Mouse (Mus musculus): ENCODE data around the gene Med16. TPM values are rescaled to one million over a fixed set of nuclear protein-coding genes. Genes with fewer than 3 reads are reported as not detected.

Gene Med16
- total RNA-seq, 1 experiment from 2014 or later: 13.3 TPM

DNA sequence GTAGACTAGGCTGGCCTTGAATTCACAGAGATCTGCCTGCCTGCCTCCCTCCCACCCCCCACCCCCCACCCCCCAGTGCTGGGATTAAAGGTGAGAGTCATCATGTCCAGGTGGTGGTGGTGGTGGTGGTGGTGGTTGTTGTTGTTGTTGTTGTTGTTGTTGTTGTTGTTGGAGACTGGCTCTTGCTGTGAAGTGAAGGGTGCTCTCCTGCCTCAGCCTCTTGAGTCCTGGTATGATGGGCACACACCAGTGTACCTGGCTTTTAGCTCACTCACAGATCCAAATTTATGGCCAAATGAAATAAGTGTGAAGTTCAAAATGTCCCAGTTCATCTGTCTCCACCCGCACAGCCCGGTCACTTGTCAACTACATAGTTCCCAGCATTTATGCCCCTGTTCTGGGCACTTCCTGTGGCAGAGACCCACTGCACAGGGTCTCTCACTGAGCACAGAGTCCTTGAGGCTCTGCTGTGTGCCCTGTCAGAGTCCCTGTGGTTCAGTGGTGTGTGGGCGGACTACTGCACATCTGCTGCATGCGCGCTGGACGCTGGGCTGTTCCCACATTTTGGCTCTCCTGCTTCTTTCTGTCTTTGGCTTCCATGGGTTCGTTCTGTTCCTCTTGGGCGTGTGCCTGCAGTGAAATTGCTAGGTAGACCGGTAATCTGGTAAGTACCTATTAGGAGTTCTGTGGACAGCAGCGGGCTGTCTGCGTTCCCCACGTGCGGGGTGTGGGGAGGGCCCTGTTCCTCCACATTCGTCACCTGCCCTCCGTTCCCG is 26.3 kb upstream of the Med16 start:
- ATAC-seq (replicated peaks; ENCODE audit: insufficient number of reproducible peaks, low FRiP score, low TSS enrichment, poor library complexity, severe bottlenecking): no peak

DNA sequence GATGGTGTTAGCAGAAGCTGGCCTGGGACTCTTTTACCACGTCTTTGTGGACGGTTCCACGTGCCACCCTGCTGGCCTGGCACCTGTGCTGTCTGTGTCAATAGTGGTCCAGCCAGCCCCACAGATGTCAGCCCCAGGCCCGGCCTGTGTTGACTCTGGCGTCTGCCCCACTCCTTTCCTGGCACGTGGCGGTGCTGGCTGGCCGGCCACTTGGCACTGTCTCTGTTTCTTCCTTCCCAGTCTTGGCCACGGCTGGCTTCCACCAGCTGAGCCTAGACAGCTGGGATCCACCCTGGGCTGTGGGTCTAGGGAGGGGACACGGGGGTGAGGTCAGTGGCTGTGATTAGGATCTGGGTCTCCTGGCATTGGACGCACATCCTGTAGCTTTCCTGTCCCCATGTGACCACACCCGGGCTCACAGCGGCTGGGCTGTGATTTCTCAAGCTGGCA is 25.6 kb upstream of the Med16 start:
- ATAC-seq (replicated peaks; ENCODE audit: insufficient number of reproducible peaks, low FRiP score, low TSS enrichment, poor library complexity, severe bottlenecking): 0 out of 2 replicates have a peak, but pooled peaks have one; percentile 12

DNA sequence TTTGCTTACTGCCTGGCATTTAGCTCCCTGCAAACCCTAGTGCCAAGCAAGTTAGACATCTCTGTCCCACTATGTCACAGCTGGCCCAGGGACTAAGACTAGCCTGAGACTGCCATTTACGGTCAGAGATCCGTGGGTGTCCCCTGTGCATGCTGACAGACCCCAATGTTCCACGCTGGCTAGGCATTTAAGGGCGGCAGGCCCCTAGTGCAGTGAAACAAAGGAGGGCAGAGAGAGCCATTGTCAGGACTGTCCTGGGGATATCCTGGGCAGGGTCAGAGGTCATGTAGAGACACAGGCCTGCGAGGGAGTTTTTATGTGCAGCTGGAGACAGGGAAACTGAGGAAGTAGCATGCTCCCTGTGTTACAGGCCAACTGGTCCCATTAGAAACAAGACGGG is 25.1 kb upstream of the Med16 start:
- no peak for ATAC-seq (replicated peaks; ENCODE audit: insufficient number of reproducible peaks, low FRiP score, low TSS enrichment, poor library complexity, severe bottlenecking)

DNA sequence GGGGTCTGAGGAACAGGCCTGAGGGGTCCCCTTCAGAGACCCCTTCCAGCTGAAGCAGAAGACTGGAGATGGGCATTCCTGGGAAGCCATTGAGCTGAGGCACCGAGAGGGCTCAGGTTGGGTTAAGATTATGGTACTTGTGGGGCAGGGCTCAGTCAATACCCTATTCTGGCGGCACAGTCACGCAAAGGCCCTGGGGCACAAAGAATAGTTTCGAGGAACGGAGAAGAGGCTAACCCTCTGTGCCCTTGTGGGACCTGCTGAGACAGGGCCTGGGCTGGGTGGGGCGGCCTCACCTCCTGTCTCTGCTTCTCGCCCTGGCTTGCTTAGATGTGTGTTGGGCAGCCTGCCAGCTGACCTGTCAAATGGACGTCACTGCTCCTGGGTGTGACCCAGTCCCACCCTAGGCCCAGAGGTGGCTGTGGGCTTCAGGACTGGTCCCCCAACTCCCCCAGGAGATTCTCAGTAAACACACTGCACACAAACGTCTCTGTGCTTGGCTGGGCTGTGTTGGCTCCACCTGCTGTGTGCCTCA is 24.5 kb upstream of the Med16 start:
- no peak for ATAC-seq (replicated peaks; ENCODE audit: insufficient number of reproducible peaks, low FRiP score, low TSS enrichment, poor library complexity, severe bottlenecking)

DNA sequence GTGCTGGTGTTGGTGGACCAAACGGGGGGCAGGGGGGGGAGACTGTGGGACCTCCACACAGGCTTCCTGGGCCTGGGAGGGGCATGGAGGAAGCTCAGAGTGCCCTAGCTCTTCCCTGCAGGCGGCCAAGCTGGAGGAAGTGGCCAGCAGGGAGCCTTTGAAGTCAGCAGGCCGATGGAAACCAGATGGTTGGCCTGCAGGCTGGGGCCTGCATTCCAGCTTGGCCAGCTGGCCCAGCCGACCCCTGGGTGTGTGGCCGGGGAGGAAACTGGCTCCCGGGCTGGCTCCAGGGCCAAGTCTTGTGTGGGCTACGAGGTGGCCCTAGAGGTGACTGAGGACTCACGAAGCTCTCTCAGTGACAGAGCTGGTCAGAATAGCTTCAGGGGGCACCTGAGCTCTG is 24.0 kb upstream of the Med16 start:
- ATAC-seq (replicated peaks; ENCODE audit: insufficient number of reproducible peaks, low FRiP score, low TSS enrichment, poor library complexity, severe bottlenecking): no peak

DNA sequence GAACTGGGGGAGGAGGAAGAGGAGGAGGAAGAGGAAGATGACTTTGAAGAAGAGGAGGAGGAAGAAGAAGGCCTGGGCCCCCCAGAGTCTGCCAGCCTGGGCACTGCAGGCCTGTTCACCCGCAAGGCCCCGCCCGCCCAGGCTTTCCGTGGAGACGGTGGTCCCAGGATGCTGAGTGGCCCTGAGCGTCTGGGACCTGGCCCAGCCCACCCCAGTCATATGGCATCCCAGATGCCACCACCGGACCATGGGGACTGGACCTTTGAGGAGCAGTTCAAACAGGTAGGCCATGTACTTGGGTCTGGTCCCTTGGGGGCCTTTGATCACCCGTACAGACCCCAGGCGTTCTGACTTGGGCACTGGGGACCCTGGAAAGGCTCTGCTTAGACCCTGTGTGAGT is 23.1 kb upstream of the Med16 start:
- ATAC-seq (replicated peaks; ENCODE audit: insufficient number of reproducible peaks, low FRiP score, low TSS enrichment, poor library complexity, severe bottlenecking): no peak

DNA sequence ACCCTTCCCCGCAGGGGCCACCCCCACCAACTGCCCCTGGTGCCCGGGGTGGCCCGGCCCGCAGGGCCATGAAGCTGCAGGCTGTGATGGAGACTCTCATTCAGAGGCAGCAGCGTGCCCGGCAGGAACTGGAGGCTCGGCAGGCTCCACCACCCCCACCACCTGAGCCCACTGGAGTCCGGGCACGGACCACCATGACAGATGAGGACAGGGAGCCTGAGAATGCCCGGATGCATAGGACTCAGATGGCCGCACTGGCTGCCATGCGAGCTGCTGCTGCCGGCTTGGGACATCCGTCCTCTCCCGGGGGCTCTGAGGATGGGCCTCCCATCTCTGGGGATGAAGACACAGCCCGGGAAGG is 22.1 kb upstream of the Med16 start:
- ATAC-seq (replicated peaks; ENCODE audit: insufficient number of reproducible peaks, low FRiP score, low TSS enrichment, poor library complexity, severe bottlenecking): no peak

DNA sequence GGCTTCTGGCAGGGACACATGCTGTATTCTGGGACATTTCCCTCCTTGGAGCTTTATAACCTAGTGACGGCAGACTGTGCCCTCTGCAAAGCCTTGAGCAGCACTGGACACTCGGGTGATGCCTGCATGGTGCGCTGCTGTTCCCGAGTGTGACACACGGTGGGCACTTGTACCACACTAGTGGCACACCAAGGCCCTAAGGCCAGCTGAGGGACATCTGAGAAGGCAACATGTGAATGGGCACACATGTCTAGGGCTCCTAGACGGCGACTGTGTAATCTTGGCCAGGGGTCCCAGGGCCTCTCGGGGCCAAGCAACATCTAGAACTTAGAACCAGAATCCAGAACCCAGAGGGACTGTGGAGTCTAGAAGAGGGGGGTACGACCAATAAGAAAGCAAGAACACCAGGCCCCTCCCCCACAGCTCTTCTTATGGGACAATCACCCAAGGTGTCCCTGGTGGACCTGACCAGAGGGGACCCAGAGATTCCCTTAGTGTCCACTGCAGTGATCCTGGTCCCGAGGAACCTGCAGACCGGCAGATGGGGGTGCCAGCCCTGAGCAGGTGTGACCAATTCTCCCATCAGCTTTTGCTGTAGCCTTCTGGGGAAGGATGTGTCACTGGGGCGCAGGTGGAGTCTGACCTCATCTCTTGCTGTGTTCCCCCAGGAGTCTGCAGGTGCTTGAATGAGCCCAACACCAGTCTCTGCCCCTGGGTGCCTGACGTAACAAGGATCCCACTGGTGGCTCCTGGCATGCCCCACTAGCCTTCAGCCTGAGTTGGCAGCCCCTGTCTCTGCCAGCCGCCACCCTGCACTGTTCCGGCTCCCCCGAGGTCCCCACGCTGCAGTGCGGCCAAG is 21.5 kb upstream of the Med16 start:
- no peak for ATAC-seq (replicated peaks; ENCODE audit: insufficient number of reproducible peaks, low FRiP score, low TSS enrichment, poor library complexity, severe bottlenecking)

DNA sequence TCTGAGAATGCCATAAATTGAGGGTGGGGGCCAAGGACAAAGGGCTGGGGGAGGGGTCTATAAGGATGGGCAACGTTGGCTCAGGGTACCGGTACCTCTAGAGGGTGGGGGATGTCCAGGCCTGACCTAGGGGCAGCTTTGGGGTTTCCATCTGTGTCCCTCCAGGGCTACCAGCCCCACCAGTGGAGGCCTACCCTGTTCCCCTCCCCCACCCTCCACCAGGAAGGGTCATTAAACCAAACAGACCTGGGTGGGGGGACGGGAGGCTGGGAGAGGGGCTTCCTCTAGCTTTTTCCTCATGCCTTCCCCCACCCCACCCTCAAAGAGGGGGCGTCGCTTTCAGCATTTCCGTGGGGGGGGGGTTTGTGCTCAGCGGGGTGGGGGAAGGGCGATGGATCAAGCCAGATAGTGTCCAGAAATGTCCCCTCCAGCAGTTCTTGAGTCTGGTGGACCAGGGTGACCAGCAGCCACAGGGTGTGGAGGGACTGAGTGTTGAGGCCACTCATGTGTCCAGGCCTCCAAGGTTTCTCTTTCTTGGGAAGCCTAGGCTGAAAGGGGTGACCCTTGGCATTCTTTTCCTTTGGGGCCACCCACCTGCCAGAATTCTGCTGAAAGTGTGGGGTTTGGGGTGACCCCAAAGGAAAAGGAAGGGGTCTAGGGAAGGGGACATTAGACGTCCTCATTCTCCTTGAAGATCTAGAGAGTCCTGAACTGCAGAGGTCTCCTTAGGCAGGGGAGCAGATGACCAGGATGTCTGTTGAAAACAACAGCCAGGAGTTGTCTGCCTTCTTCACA is 20.4 kb upstream of the Med16 start:
- ATAC-seq (replicated peaks; ENCODE audit: insufficient number of reproducible peaks, low FRiP score, low TSS enrichment, poor library complexity, severe bottlenecking): no peak

DNA sequence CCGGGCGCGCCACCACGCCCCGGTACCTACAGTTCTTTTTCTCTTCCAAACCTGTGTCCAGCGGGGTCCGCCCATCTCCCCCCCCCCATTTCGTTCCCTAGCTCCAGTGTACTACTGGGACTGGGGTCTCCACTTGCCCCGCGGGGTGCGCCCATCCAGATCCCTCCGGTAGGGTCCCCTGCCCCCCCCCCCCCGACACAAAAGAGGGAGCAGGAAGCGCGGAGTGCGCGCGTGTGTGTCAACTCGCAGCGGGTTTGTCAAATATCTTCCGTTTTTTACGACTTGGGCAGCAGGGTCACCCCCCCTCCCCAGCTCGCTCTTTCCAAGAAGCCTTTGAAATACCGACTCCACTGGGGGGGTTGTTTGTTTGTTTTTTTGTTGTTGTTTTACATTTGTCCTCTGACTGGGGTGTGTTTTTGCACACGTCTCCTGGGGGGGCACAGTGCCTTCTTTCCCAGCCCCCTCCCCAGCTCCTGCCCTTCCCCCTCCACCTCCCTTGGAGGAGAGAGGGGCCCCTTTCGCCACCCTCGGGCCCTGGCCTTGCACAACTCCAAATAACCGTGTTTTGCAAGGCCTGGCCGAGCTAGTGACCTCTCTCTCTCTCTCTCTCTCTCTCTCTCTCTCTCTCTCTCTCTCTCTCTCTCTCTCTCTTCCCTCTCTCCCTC is 19.4 kb upstream of the Med16 start:
- peak; percentile 33; the same call in 1 of the 2 replicates for ATAC-seq (replicated peaks; ENCODE audit: insufficient number of reproducible peaks, low FRiP score, low TSS enrichment, poor library complexity, severe bottlenecking)

DNA sequence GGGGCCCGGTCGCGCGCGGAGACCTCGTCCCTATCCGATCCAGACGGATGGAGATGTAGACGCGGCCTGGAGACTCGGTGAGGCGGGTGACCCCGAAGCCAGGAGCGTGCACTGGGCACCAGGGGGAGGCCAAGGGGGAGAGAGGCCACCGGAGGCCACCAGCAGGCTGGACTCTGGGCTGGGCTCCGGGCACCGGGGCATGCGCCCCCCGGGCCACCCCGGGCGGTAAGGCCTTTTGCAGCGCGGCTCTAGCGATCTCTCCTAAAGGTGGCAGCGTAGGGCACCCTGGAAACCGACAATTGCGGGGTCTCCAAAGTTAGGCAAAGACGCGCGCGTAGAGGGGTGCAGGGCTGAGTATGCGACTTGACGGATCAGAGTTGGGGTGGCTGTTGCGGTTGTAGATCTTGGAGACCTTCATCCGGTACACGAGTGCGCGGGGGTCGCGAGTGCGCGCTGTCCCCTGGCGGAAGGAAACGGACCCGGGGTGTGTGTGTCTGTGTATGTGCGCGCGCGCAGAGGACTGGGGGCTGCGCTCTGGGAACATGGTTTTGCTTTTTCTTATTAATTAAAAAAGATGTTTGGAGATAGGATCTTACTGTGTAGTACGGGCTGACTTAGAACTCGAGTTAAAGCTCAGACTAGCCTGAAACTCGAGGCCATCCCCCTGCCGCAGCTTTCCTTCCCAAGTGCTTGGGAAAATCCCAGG is 18.8 kb upstream of the Med16 start:
- ATAC-seq (replicated peaks; ENCODE audit: insufficient number of reproducible peaks, low FRiP score, low TSS enrichment, poor library complexity, severe bottlenecking): 0 out of 2 replicates have a peak, but pooled peaks have one; percentile 2

DNA sequence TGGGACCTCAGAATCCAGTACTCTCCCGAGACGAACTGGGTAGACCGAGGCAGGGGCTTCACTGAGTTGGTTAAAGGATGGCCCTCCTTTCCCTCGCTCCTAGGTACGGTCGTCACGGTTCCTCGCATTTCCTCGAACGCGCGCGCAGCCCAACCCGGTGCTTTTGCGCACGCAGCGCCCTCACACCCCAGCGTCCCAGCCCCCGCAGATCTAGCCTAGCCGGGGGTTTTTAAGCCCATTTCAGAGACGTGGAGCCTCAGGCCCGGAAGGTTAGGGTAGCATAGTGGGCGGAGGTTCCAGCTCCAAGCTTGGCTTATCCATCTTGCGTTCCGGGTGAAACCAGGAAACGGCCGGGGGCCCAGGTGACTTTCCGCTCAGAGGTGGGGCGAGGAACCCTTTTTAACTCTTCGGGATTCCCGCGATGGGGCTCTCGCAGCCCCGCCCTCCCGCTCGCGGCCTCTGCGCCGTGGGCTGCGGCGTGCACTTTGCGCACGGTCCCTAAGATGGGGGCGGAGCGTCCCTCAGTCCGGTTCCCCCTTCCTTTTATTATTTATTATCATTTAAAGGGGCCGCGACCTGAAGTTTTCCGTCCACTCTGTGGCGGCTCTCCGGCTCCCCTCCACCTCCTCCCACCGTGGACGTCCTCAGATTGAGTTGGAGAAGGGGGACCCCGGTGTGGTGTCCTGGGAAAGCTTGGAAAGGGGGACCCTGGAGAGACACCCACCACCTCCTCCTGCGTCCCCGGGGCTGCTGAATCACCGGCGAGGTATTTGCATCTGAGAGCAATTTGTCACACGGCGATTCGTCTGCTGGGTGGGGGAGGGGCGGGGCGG is 18.0 kb upstream of the Med16 start, which contains the start of gene Arid3a:
Gene Arid3a, plus strand, starts transcription at position 553 of the 833 bp plus-strand sequence.
- ATAC-seq (replicated peaks; ENCODE audit: insufficient number of reproducible peaks, low FRiP score, low TSS enrichment, poor library complexity, severe bottlenecking): peak; percentile 49

DNA sequence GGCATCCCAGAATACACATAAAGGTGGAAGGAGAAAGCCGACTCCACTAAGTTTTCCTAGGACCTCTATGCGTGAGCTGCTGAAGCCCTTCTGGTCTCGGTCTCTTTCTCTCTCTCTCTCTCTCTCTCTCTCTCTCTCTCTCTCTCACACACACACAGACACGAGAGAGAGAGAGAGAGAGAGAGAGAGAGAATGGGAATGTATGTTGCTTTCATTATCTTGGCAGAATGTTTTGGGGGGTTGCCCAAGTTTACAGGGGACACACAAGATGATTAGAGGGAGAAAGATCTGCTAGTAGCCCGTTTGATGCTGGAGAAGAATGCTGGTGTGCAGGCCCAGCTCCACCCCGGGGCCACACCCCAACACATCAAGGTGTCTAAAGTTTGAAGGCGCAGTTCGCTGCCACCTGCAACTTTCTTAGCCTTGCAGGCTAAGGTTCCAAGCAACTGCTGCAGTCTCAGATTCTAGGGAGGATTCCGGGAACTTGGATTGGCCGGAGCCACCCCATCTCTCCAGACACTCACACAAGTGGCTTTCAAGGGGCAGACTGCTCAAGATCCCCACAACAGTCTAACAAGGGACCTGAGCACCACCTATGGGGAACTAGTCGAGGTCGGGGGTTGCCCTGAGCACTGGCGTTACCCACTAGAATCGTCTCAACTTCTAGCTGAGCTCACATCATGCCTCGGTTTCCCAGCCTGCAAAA is 17.2 kb upstream of the Med16 start:
- no peak for ATAC-seq (replicated peaks; ENCODE audit: insufficient number of reproducible peaks, low FRiP score, low TSS enrichment, poor library complexity, severe bottlenecking)

DNA sequence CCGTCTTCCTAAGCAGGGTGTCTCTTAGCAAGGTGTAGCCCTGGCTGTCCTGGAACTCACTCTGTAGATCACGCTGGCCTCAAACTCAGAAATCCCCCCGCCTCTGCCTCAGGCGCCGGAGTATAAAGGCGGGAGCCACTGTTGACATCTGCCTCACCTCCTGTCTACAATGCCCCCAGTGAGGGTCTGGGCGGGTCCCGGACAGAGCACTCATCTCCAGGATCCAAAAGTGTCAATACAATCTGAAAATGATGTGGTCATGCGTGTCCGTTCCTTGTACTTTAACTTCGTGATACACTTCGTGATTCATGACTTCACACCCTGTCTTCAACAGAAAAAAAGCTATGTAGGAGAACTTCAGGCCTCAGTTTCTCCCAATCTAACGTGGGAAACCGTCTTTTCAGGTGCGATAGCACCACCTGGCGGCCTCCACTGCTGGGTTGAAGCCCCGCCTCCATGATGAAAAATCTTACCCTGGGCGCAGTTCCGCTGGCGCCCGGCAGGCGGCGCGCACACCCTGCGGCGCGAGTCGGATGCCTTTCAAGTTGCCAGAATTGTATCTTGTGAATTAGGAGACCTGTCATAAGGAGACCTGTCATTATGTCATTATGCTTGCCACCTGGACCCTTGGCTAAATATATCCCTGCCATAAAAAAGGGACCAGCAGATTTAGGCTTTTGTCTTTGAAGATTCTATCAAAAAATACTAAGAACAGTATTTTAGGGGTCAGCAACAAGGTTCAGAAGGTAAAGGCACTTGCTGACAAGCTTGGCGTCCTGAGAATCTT is 16.5 kb upstream of the Med16 start:
- ATAC-seq (replicated peaks; ENCODE audit: insufficient number of reproducible peaks, low FRiP score, low TSS enrichment, poor library complexity, severe bottlenecking): peak; percentile 24

DNA sequence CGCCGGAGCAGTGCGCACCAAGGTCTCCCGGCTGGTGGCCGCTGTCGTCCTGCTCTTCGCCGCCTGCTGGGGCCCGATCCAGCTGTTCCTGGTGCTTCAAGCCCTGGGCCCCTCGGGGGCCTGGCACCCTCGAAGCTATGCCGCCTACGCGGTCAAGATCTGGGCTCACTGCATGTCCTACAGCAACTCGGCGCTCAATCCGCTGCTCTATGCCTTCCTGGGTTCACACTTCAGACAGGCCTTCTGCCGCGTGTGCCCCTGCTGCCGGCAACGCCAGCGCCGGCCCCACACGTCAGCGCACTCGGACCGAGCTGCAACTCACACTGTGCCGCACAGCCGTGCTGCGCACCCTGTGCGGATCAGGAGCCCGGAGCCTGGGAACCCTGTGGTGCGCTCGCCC is 12.8 kb upstream of the Med16 start:
- no peak for ATAC-seq (replicated peaks; ENCODE audit: insufficient number of reproducible peaks, low FRiP score, low TSS enrichment, poor library complexity, severe bottlenecking)
